Mouse (Mus musculus) left cerebral cortex, postnatal 36 days (tissue): Measurements from ENCODE around the gene Zfp672. TPM values are rescaled to one million over a fixed set of nuclear protein-coding genes. Genes with fewer than 3 reads are reported as not detected.
"Not testable (repeated sequence)": the region's sequence is repeated elsewhere in the genome, so short reads cannot be mapped to it uniquely, and the experiment has no call there.

Experiments
- DNase-seq, 2 experiments: peaks; one replicate each; pipeline ENCODE4 v3.0.0; 2021 to 2022; ENCODE audit warnings: low spot score in 2 of 2, mixed read lengths in 1 of 2
- intact Hi-C: fragments of 180-260 bp; cut with DNase I; formaldehyde crosslinking; loops from one replicate; pipeline ENCODE4 v1.15.1; 2025
- total RNA-seq, 2 experiments: library from RNA; stranded (reverse); gene quantifications; 2 replicates each; pipeline ENCODE4 v1.2.3; 2021

Zfp672 gene
- total RNA-seq, 2 experiments from 2014 or later: 42.5 to 57.4 TPM

DNA sequence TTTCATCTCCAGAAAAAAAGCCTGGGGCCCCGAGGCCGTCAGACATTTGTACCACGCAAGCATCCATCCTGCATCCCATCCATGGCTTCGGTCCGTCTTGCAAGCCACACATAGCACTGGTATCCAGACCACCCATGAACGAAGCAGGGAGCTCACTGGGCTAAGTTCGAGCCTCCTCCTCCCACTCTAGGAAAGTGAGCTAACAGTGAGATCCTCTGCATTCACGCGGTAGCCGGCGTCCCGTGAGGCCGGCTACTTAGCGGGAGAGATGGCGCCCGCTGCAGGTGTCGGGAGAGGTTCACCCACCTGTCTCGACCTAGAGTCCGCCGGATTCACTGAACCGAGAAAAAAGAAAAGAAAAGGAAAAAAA lies 248 bp downstream of the Zfp672 start:
- DNase-seq: peak in 1 of 2 experiments; percentile 32

DNA sequence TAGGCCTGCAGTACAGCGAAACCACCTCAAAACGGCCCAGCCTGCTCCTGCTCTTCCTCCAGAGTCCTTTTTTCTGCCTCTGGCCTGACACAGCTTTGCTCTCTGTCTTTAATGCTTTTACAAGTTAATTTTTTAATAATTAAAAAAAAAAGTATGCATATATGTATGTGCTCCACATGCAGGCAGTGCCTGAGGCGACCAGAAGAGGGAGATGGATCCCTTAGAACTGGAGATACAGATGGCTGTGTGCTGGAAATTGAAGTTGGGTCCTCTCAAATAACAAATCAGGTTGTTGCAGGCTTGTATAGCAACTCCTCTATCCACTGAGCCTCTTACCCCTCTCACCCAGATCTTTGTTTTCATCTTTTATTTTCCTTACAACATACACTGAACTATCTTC lies 3.4 kb downstream of the Zfp672 start:
- intact Hi-C loops: no loop called here
- DNase-seq: no peak

More for the DNA sequence above, 248 bp downstream of the Zfp672 start:
- intact Hi-C loops: loop anchor here (5.0 kb wide), 1 partner anchor 153 kb away; no protein-coding TSS in a partner anchor

GRCm38 (mm10) chr11:58324614-58325229 lies 5.4 kb downstream of the Zfp672 start:
- intact Hi-C loops: no loop called here
- DNase-seq: no peak

DNA sequence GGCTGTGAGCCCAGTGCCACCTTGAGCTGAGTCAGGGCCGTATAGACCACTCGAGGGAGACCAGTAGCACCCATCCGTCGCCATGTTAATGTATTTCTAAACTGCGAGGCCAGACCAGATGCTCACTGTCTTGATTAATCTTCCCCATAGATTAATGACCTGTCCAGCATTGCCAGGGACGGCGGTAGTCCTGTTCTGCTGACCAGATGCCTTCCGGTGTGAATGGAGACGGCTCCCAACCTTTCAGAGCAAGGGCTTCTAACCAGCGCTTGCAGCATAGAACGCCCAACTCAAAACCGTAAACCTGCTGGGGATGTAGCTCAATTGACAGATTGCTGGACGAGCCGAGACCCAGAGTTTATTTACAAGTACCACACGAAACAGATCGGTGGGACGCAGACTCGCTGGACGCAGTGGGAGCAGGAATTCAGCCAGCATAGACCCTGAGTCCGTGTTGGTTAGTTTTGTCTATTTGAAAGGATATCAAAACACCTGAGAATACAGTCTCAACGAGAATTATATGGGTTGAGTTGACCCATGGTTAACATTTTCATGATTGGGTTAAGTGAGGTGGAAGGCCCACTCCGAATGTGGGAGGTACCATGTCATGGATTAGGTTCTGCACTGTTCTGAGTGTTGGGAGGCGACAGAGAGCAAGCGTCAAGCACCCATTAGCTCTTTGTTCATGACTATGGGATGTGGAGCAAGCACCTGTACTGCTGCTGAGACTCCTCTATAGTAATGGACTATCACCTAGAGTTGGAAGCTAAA lies 6.4 kb downstream of the Zfp672 start:
- intact Hi-C loops: no loop called here
- DNase-seq: peak in 1 of 2 experiments; percentile 10

DNA sequence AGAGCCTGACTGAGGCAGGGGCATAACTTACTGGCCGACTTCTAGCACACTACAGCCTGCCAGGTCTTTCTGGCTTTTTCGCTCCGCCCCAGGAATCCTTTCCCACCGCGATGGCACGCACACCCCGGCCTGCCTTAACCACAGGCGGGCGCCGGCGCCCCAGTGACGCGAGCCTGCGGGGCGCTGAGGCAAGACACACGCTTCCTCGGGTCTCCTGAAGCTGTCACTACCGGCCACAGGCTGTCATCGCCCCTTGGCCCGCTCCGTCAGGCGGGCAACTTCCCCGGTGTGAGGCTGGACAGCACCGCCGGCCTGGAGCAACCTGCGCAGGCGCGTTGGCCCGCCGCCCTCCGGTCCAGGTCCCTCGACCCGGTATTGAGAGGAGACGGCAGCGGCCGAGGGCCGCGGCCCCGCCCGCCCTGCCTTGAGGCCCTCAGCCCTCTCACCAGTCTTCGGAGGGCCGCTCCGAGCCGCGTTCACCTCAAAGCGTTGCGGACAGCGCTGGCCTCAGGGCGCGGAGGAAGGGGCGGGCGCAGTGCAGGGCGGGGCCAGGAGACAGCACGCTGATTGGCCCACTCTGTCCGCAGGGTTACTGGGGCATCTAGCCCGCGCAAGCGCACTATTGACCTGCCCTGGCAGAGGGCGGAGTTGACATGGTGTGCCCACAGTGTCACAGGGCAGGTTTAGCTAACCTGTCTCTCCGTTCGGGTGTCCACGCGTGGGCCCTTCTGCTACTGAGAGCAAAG lies 7.1 kb downstream of the Zfp672 start:
- DNase-seq: peak; percentile 96
- intact Hi-C loops: no loop called here

- intact Hi-C loops: no loop called here
- no peak for DNase-seq
These were observed 13.3 kb downstream of the Zfp672 start for GRCm38 (mm10) chr11:58316768-58317390.

- intact Hi-C loops: no loop called here
- DNase-seq: no peak
These were observed 13.8 kb downstream of the Zfp672 start for GRCm38 (mm10) chr11:58316344-58316743.

GRCm38 (mm10) chr11:58315536-58316168 lies 14.5 kb downstream of the Zfp672 start:
- intact Hi-C loops: no loop called here
- DNase-seq: no peak

GRCm38 (mm10) chr11:58314069-58314468 lies 16.1 kb downstream of the Zfp672 start:
- peak; percentile 22 to 28 for DNase-seq

DNA sequence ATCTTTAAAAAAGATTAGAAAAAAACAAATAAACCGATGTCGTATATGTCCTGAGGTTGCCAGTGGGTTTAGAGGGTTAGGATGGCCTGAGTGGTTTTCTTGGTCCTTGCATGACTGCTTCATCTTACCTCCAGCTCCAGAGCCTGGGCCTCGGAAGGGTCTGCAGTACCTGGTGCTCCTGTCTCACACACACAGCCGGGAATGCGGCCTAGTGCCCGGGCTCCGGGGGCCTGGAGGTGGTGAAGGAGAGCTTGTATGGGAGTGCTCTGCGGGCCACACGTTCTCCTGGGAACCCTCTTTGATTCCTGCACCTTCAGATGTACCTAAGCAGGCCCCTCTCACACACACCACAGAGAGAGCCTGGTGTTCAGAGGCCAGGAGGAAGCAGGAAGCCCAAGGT lies 21.5 kb downstream of the Zfp672 start:
- DNase-seq: no peak
- intact Hi-C loops: loop anchor here (10.0 kb wide), 2 partner anchors 204 to 354 kb away; partner anchors contain the start of gene Cnot8

More at GRCm38 (mm10) chr11:58314069-58314468, 16.1 kb downstream of the Zfp672 start:
- intact Hi-C loops: no loop called here

GRCm38 (mm10) chr11:58307411-58308080 lies 22.6 kb downstream of the Zfp672 start:
- intact Hi-C loops: loop anchor here (10.0 kb wide), 2 partner anchors 203 to 353 kb away; partner anchors contain the start of gene Cnot8
- DNase-seq: peak; percentile 62 to 65

- intact Hi-C loops: loop anchor here (10.0 kb wide), 2 partner anchors 202 to 352 kb away; partner anchors contain the start of gene Cnot8
- DNase-seq: peak; percentile 97
These were observed 23.3 kb downstream of the Zfp672 start, which contains the start of gene Zfp692 for GRCm38 (mm10) chr11:58306860-58307308. Gene Zfp692, plus strand, starts transcription at chr11:58307069.

- intact Hi-C loops: loop anchor here (10.0 kb wide), 2 partner anchors 200 to 350 kb away; partner anchors contain the start of gene Cnot8
- not testable (repeated sequence) for DNase-seq
These were observed 24.8 kb downstream of the Zfp672 start for GRCm38 (mm10) chr11:58305299-58305698.

- DNase-seq: no peak
- intact Hi-C loops: loop anchor here (5.0 to 10.0 kb wide), 3 partner anchors 131 to 349 kb away; partner anchors contain the start of genes Cnot8 and Mrpl22
These were observed 26.5 kb downstream of the Zfp672 start for GRCm38 (mm10) chr11:58303594-58303993.

DNA sequence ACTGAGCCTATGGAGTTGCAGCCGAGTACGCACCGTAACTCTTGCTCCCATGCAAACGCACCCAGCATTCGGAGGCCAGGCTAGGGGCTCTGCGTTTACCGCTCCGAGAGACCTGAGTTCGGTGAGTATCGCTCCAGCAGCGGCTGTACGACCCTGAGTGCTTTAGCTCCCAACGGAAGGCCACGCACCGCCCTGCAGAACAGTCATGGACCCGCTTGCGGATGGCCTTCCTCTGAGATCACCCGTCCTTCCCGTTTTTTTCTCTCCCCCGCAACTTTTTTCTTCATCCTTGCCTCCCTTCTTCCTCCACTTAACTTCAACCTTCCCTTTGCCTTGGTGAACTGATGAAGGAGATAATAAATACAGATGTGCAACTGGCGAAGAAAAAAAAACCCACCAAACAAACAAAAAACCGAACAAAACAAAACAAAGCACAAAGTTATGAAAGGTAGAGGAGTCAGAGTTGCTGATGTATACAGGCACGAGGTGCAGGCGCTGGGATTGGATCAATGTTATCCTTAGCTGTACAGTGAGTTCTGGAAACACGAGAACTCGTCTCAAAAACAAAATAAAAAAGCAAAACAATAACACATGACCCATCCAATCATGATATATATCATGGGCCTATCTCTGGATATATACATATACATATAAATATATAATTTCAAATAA lies 27.2 kb downstream of the Zfp672 start:
- DNase-seq: no peak
- intact Hi-C loops: loop anchor here (5.0 to 10.0 kb wide), 3 partner anchors 131 to 348 kb away; partner anchors contain the start of genes Cnot8 and Mrpl22

DNA sequence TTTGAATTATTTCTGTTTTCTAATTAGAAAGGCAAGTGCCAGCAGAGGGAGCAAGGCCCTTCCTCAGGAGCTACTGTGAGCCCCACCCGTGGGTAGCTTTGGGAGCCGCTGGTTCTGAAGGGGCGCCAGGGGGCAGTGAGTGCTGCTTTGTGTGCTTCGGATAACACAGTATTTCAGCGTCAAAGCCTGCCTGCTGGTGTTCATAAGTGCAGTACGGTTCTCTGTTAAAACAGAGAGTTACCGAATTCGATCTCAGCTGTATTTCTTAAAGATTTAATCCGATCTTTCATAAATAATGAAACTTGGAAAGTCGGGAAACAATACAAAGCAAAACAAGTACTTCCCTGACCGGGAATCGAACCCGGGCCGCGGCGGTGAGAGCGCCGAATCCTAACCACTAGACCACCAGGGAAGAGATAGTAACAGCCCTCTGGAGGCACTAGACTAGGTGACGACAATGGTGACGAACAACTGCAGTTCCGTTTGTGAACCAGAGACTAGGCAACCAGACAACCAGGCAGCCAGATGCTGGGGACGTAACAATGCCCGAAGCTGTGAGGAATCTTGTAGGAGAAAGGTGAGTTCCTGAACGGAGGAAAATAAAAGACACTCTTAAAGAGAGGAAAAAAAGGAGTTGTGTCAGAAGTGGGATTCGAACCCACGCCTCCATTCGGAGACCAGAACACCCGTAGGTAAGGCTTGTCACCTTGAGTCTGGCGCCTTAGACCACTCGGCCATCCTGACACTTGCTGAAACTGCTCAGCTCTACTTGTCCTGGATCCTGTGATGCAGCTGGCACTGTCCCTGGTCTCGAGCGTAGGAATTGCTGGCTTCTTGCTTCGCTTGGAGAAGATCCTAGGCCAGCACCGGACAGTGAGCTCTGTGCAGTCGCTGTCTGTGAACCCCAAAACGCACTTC lies 28.0 kb downstream of the Zfp672 start:
- intact Hi-C loops: loop anchor here (5.0 to 10.0 kb wide), 3 partner anchors 130 to 347 kb away; partner anchors contain the start of genes Cnot8 and Mrpl22
- DNase-seq: peak; percentile 99 to 100
